Mouse (Mus musculus): ENCODE measurements around the gene Slc25a43. TPM values are rescaled to one million over a fixed set of nuclear protein-coding genes. Genes with fewer than 3 reads are reported as not detected.

The Slc25a43 gene
- total and polyA plus RNA-seq, 2 experiments from 2014 or later, result 0.33 to 0.54 TPM

GRCm38 (mm10) chrX:36803189-36803588 is 59.7 kb downstream of the Slc25a43 start:
- H3K36me3 ChIP-seq (ENCODE audit: insufficient read depth), result no peaks in the 10 kb centered on the region
- ATAC-seq (no peak), DNase-seq (no peak)
- no peaks in the 10 kb centered on the region for H3K9me3 ChIP-seq (ENCODE audit: low read length)
- no peak for TF ChIP-seq CTCF (IDR thresholded peaks at IDR 0.05; ENCODE audit: low read depth)
- H3K9ac ChIP-seq, result no peak overlapping the region
- H3K4me2 ChIP-seq (ENCODE audit: low read depth), result no peak overlapping the region
- WGBS, result 79% methylated on average over 5 of the region's 5 CpGs
- H3K4me1 ChIP-seq (ENCODE audit: insufficient read depth), result no peaks in the 10 kb centered on the region
- H3K4me3 ChIP-seq (ENCODE audit: low read depth, low read length), result no peak overlapping the region
- no peak overlapping the region for H3K27ac ChIP-seq (ENCODE audit: low read depth, low read length)
- no peaks in the 10 kb centered on the region for H3K27me3 ChIP-seq (ENCODE audit: insufficient read depth, low read length)

- 75% methylated on average over 5 of the region's 5 CpGs for WGBS
- Histone ChIP-seq H3K9me3 (ENCODE audit: low read length) (no peaks in the 10 kb centered on the region), H3K4me1 (ENCODE audit: insufficient read depth) (no peaks in the 10 kb centered on the region), H3K4me2 (ENCODE audit: low read depth) (no peak overlapping the region), H3K4me3 (ENCODE audit: low read depth, low read length) (no peak overlapping the region), H3K27ac (ENCODE audit: low read depth, low read length) (no peak overlapping the region), H3K9ac (no peak overlapping the region), H3K27me3 (ENCODE audit: insufficient read depth, low read length) (no peaks in the 10 kb centered on the region), H3K36me3 (ENCODE audit: insufficient read depth) (no peaks in the 10 kb centered on the region)
- no peak for TF ChIP-seq CTCF (IDR thresholded peaks at IDR 0.05; ENCODE audit: low read depth)
- no peak for ATAC-seq
- no peak for DNase-seq
Observed at GRCm38 (mm10) chrX:36804196-36804595, 60.7 kb downstream of the Slc25a43 start.

GRCm38 (mm10) chrX:36805466-36806235 is 62.2 kb downstream of the Slc25a43 start:
- no peaks in the 10 kb centered on the region for H3K36me3 ChIP-seq (ENCODE audit: insufficient read depth)
- DNase-seq, result no peak
- H3K4me2 ChIP-seq (ENCODE audit: low read depth), result no peak overlapping the region
- no peak for TF ChIP-seq CTCF (IDR thresholded peaks at IDR 0.05; ENCODE audit: low read depth)
- no peaks in the 10 kb centered on the region for H3K9me3 ChIP-seq (ENCODE audit: low read length)
- no peak overlapping the region for H3K9ac ChIP-seq
- ATAC-seq, result no peak
- 52% methylated on average over 5 of the region's 5 CpGs for WGBS
- no peak overlapping the region for H3K4me3 ChIP-seq (ENCODE audit: low read depth, low read length)
- H3K27me3 ChIP-seq (ENCODE audit: insufficient read depth, low read length), result no peaks in the 10 kb centered on the region
- H3K27ac ChIP-seq (ENCODE audit: low read depth, low read length), result no peak overlapping the region
- H3K4me1 ChIP-seq (ENCODE audit: insufficient read depth), result no peaks in the 10 kb centered on the region

GRCm38 (mm10) chrX:36807360-36808317 is 64.2 kb downstream of the Slc25a43 start:
- WGBS, result 28% methylated on average over 44 of the region's 45 CpGs
- H3K27ac ChIP-seq (ENCODE audit: low read depth, low read length), result peak overlapping the region; percentile 69
- no peaks in the 10 kb centered on the region for H3K9me3 ChIP-seq (ENCODE audit: low read length)
- peak; percentile 75 for TF ChIP-seq CTCF (IDR thresholded peaks at IDR 0.05; ENCODE audit: low read depth)
- ATAC-seq (peak; percentile 95), DNase-seq (peak; percentile 90)
- peak overlapping the region; percentile 59 for H3K9ac ChIP-seq
- peak overlapping the region; percentile 50 for H3K4me2 ChIP-seq (ENCODE audit: low read depth)
- H3K36me3 ChIP-seq (ENCODE audit: insufficient read depth), result no peaks in the 10 kb centered on the region
- no peaks in the 10 kb centered on the region for H3K4me1 ChIP-seq (ENCODE audit: insufficient read depth)
- H3K27me3 ChIP-seq (ENCODE audit: insufficient read depth, low read length), result no peaks in the 10 kb centered on the region
- peak overlapping the region; percentile 39 for H3K4me3 ChIP-seq (ENCODE audit: low read depth, low read length)

- H3K4me1 ChIP-seq (ENCODE audit: insufficient read depth), result no peaks in the 10 kb centered on the region
- DNase-seq (no peak), ATAC-seq (peak; percentile 5; the same call in 1 of the 2 replicates)
- H3K27ac ChIP-seq (ENCODE audit: low read depth, low read length), result peak overlapping the region; percentile 69
- H3K4me3 ChIP-seq (ENCODE audit: low read depth, low read length), result peak overlapping the region; percentile 39; the same call in 1 of the 2 replicates
- no peak for TF ChIP-seq CTCF (IDR thresholded peaks at IDR 0.05; ENCODE audit: low read depth)
- no peaks in the 10 kb centered on the region for H3K36me3 ChIP-seq (ENCODE audit: insufficient read depth)
- no peak overlapping the region for H3K9ac ChIP-seq
- H3K9me3 ChIP-seq (ENCODE audit: low read length), result no peaks in the 10 kb centered on the region
- H3K4me2 ChIP-seq (ENCODE audit: low read depth), result peak overlapping the region; percentile 50; the same call in 1 of the 2 replicates
- no peaks in the 10 kb centered on the region for H3K27me3 ChIP-seq (ENCODE audit: insufficient read depth, low read length)
- WGBS, result 62% methylated on average over 6 of the region's 6 CpGs
Observed at GRCm38 (mm10) chrX:36808318-36808683, 64.8 kb downstream of the Slc25a43 start.

GRCm38 (mm10) chrX:36811377-36811776 is 67.9 kb downstream of the Slc25a43 start:
- Histone ChIP-seq H3K9me3 (ENCODE audit: low read length) (no peaks in the 10 kb centered on the region), H3K36me3 (ENCODE audit: insufficient read depth) (no peaks in the 10 kb centered on the region), H3K27me3 (ENCODE audit: insufficient read depth, low read length) (no peaks in the 10 kb centered on the region), H3K9ac (no peak overlapping the region), H3K4me1 (ENCODE audit: insufficient read depth) (no peaks in the 10 kb centered on the region), H3K4me3 (ENCODE audit: low read depth, low read length) (no peak overlapping the region), H3K4me2 (ENCODE audit: low read depth) (no peak overlapping the region), H3K27ac (ENCODE audit: low read depth, low read length) (no peak overlapping the region)
- ATAC-seq (no peak), DNase-seq (peak; percentile 35)
- 43% methylated on average over 5 of the region's 5 CpGs for WGBS
- peak; percentile 68 for TF ChIP-seq CTCF (IDR thresholded peaks at IDR 0.05; ENCODE audit: low read depth)
